Mouse (Mus musculus): ENCODE results near the gene Snx1.

The Snx1 gene

GRCm38 (mm10) chr9:66049931-66050601 lies 76.3 kb downstream of the Snx1 start:
- DNase-seq (ENCODE audit: low read depth) = peak; percentile 41

- DNase-seq (ENCODE audit: low read depth) = no peak
Measured at GRCm38 (mm10) chr9:66043241-66043640, 83.1 kb downstream of the Snx1 start.

GRCm38 (mm10) chr9:66042331-66042730 lies 84.1 kb downstream of the Snx1 start:
- DNase-seq (ENCODE audit: low read depth) = no peak

GRCm38 (mm10) chr9:66040801-66041200 lies 85.6 kb downstream of the Snx1 start:
- DNase-seq (ENCODE audit: low read depth) = no peak

- no peak for DNase-seq (ENCODE audit: low read depth)
Measured at GRCm38 (mm10) chr9:66039290-66039689, 87.1 kb downstream of the Snx1 start.

- no peak for DNase-seq (ENCODE audit: low read depth)
Measured at GRCm38 (mm10) chr9:66038581-66038980, 87.8 kb downstream of the Snx1 start.
